Mouse (Mus musculus) gastrocnemius, postnatal 4 days (tissue): ENCODE results near the gene Ccl11. TPM values are rescaled to one million over a fixed set of nuclear protein-coding genes. Genes with fewer than 3 reads are reported as not detected.

Experiments
- total RNA-seq, 2 experiments: library from RNA; stranded (reverse); gene quantifications; 2 replicates each; pipeline ENCODE4 v1.2.3; 2021

Gene Ccl11
- total RNA-seq, 2 experiments from 2014 or later: 5.4 to 6.6 TPM

Other genes with a start within 250 kb of the Ccl11 start
- gene 5530401A14Rik, start 197.2 kb upstream of the Ccl11 start, total RNA-seq: under 1 TPM; 0.08 to 0.12 TPM
- gene Asic2, start 89.4 kb upstream of the Ccl11 start, total RNA-seq: under 1 TPM in 1 of 2 experiments, not detected in 1; 0.10 TPM
- gene Ccl2, start 22.3 kb upstream of the Ccl11 start, total RNA-seq: 10 to 100 TPM in 1 of 2 experiments, 1 to 10 TPM in 1; 4.8 to 10.3 TPM
- not detected for gene Gm17268, start 19.3 kb upstream of the Ccl11 start, total RNA-seq
- 1 to 10 TPM; 3.7 to 4.2 TPM for gene Ccl7, start 12.1 kb upstream of the Ccl11 start, total RNA-seq
- 1 to 10 TPM; 3.9 to 7.8 TPM for gene Ccl12, start 44.0 kb downstream of the Ccl11 start, total RNA-seq
- gene Ccl8, start 57.4 kb downstream of the Ccl11 start, total RNA-seq: 1 to 10 TPM in 1 of 2 experiments, not detected in 1; 1.0 TPM
- not detected for gene Ccl1, start 247.9 kb downstream of the Ccl11 start, total RNA-seq